Mouse (Mus musculus) CD8-positive naive resting alpha-beta T cell, adult 2 months (primary cell): ENCODE results near the gene Slc6a11.
A peak's percentile ranks its signal among the peaks of the same experiment; 100 is the strongest.

Source experiments
- DNase-seq, 2 experiments: peaks; one replicate each; pipeline ENCODE4 v3.0.0; 2022; ENCODE audit warnings: low read depth in 2 of 2, low spot score in 2 of 2

Slc6a11 gene

DNA sequence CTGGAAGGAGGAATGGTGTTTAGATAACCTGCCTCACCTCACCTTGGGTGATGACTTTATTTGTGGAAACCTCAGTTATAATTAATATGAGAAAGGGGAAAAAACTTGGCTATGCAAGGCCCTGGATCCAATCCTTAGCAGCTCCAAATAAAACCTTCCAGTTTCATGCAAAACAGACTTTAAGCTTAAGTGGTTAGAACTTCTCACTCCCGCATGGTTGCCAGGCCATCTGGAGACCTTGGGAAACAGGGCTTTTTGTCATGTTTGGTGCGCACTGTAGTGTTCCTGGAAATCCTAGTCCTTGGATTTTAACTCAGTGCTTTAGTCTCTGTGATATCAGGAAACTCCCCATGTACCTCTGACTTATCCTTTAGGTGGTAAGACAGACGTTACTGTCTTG is 47.1 kb downstream of the Slc6a11 start:
- no peak for DNase-seq

GRCm38 (mm10) chr6:114182366-114183179 is 51.5 kb downstream of the Slc6a11 start:
- DNase-seq, result no peak

DNA sequence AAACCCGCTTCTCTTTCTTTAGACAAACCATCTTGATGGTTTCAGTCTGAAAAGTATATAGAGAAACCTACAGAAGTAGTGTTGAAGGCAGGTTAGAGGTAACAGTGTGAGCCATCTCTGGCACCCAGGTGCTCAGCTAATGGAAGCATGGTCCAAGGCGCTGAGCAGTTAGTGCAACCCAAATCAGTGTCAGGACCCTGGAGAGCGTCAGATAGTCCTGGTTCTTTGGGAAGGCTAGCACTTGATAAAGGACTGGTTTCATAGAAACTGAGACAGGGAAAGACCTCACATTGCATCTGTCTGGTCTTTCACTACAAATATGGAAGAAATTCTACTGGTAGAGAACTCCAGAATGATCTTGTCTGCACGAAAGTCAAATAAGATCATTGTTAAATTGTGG is 56.1 kb downstream of the Slc6a11 start:
- DNase-seq, result no peak

DNA sequence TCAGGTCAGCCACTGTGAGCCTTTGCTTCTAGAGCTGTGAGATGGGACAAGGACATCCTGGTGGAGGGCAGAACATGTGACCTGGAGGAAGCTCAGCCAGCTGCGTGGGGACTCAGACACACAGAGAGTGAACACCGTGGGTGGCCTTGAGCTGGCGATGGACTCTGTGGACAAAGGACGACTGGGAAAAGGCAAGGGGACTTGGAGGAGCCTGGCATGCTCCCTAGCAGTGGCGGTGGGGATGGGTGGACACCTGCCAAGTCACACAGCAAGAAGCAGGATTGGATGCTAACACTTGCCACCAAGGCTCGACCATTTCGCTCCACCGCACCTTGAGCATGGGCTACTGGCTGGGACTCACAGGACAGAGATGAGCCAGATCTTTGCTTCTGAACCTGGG is 57.8 kb downstream of the Slc6a11 start:
- DNase-seq, result no peak

- DNase-seq, result no peak
Measured at GRCm38 (mm10) chr6:114195998-114196397, 65.0 kb downstream of the Slc6a11 start.

- no peak for DNase-seq
Measured at GRCm38 (mm10) chr6:114199200-114199845, 68.3 kb downstream of the Slc6a11 start.

GRCm38 (mm10) chr6:114204557-114204956 is 73.5 kb downstream of the Slc6a11 start:
- DNase-seq, result no peak

DNA sequence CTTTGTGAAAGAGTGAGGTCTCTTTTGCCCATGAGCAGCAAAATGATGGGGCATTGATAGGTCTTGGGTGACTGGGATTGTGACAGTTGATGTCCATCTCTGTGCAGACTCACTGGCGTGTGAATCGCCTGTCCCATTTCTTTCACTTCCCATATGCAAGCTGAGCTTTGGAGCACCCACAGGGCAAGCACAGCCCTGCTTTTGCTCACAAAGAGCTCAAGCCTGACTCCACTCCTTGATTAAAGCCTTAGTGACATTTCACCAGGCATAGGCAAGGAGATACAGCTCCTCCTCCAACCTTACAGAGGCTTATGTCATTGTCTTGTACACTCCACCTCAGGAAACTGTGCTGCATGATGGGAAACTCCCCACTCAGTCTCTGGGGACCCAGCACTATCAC is 77.3 kb downstream of the Slc6a11 start:
- no peak for DNase-seq

DNA sequence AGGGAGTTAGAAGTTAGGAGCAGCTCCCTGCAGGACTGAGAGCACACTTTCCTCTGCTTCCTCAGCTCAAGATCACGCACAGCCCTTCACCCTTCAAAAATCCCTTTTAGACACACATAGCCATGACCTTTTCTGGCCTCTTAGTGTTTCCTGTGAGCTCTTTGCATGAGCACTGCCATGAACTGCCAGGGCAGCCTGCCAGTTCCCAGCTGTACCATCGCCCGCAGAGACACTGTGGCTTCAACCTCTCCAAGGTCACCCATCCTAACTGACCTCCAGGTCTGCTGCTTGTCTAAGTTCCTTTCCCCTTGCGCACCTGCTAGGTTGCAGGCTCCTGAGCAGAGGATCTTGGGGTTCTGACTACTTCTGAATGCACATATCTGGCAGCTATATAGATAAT is 83.4 kb downstream of the Slc6a11 start:
- DNase-seq, result no peak

- no peak for DNase-seq
Measured at GRCm38 (mm10) chr6:114216741-114217414, 85.8 kb downstream of the Slc6a11 start.

DNA sequence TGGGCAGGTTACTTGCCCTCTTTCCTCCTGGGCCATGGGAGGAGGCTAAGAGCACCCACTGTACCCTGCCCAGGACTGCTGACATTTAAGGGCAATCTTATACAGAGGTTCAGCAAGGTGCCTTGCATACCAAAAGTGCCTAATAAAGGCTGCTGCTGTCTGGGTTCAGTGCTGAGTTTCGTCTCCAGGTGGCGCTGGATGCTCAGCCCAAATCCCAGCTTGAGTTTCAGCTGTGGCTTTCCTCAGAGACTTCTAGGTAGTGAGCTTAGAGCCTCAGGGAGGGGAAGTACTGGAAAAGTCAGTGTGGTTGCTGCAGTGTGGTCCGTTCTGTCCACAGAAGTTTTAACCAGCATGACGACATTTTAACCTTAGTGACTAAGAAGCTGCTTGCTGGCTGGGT is 93.4 kb downstream of the Slc6a11 start:
- no peak for DNase-seq

GRCm38 (mm10) chr6:114227378-114227777 is 96.3 kb downstream of the Slc6a11 start:
- DNase-seq, result no peak

GRCm38 (mm10) chr6:114228196-114228595 is 97.2 kb downstream of the Slc6a11 start:
- no peak for DNase-seq

- DNase-seq, result no peak
Measured at GRCm38 (mm10) chr6:114238892-114239644, 108.0 kb downstream of the Slc6a11 start.

DNA sequence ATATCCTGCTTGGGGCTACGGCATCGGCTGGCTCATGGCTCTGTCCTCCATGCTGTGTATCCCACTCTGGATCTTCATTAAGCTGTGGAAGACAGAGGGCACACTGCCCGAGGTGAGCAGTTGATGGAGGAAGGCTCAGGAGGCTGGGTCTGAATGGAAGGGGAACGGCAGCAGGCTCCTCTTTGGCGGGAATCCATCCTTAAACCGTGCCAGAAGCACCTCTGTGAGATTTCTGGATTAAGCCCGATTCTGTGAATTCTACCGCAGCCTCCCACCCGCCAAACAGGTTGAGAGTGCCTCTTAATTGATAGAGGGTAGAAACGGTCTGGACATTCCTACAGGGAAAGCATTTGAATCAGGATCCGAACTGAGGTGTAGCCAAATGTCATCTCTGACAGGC is 114.6 kb downstream of the Slc6a11 start:
- DNase-seq, result no peak

DNA sequence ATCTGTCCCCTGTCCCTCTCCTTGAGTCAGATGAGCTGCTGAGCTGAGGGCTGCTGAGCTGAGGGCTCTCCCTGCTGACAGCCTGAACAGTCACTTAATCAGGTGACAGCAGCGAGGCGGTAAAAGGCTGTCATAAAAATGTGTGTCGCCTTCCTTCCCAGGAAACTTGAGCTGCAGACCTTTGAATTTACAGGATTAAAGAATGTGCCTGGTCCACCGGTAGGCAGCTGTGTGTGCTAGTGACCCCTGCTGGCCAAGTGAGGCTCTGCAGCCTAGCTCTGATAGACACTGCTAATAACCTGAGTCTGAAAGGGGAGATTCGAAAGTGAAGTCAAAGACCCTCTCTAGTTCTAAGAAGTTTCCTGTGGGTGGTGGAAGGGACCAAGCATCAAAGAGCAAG is 119.3 kb downstream of the Slc6a11 start:
- peak; percentile 15 to 36 for DNase-seq

GRCm38 (mm10) chr6:114254927-114255326 is 123.9 kb downstream of the Slc6a11 start:
- DNase-seq, result no peak

DNA sequence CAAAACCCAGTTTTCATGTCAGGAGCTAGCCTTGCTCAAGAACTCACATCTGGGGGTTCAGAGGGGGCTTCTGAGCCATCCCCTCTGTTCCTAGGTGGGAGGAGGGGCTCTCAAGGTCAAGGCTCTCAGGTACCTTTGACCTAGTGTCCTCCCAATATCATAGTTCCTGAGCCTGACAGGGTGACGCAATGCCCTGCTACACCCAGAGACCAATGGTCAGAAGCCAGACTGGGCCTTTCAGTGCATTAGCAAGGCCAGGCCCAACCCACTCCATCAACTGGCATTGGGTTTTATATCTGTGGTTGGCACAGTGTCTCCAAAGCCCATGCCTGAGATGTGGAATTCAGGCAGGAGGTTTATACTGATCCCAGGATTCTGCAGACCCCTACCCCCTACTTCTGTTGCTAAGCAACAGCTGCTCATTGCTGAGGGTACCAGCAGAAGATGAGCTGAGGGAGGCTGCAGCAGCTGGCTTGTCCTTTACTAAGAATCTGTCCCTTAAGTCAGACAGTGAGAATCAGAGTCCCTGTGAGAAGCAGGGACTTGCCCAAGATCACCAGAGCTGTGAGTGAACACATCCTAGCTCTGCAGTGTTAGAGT is 126.8 kb downstream of the Slc6a11 start:
- DNase-seq, result no peak

GRCm38 (mm10) chr6:114258661-114259193 is 127.7 kb downstream of the Slc6a11 start:
- no peak for DNase-seq

- no peak for DNase-seq
Measured at GRCm38 (mm10) chr6:114261609-114262008, 130.6 kb downstream of the Slc6a11 start.

- no peak for DNase-seq
Measured at GRCm38 (mm10) chr6:114264010-114264409, 133.0 kb downstream of the Slc6a11 start.
